Mouse (Mus musculus) right cerebral cortex, postnatal 14 days (tissue): ENCODE results near the gene Pstpip1.

ENCODE experiments used
- DNase-seq: peaks from one replicate; pipeline ENCODE4 v3.0.0; 2022

Gene Pstpip1

DNA sequence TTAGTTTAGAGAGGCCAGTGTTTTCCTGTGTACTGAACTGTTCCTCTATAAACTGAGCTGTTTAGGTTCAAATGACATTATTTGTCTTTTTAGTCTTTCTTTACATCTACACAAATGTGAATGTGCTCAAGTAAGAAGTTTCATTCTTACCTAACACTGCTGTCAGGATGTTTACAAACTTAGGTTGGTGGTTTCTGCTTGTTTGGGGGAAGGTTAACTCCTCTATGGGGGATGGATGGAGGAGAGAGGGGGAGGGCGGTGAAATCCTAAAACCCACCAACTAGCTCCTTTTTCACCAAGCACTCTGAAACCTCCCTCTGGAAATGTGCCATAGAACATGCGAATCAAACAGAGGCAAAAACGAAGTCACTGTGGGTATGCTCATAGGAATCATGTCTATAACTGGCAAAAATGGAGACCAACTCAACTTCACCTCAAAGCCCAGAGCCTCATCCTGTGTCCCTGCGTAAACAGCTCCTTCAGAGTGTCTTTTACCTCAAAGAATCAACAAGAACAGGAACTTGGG lies 62.8 kb downstream of the Pstpip1 start:
- DNase-seq = no peak

DNA sequence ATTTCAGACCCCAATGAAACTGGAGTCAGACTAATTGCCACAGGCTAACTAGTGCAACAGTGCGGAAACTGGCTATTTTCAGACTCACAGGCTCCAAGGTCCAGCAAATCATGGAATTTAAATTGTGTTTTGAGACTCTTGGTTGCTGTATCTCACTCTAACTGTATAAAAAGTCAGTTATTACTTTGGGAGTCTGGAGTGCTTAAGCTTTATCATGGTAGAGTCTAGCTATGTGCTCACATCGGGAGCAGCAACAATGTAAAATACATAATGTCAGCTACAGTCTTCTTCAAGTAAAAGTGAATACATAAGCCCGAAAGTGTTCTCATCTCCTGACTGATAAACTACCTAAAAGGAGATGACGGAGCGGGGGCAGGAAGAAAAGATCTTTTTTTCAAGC lies 64.8 kb downstream of the Pstpip1 start:
- DNase-seq = no peak

DNA sequence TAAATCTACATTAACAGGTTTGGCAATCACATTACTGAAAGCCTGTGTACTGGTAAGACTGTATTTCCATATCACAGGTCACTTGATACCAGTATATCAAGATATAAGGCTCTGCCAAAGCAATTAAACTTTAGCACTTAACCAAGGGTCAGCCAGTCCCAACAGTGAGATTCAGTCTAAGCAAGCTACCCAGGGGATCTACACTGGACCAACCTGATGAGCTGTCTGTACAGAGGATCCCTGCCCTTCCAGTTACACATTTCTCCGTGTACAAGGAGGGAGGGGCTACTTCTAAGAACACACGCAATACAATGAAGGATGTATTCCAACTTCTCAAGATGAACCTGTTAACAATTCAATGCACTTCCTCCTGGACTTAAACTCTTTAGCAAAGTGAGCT lies 68.3 kb downstream of the Pstpip1 start:
- DNase-seq = no peak

DNA sequence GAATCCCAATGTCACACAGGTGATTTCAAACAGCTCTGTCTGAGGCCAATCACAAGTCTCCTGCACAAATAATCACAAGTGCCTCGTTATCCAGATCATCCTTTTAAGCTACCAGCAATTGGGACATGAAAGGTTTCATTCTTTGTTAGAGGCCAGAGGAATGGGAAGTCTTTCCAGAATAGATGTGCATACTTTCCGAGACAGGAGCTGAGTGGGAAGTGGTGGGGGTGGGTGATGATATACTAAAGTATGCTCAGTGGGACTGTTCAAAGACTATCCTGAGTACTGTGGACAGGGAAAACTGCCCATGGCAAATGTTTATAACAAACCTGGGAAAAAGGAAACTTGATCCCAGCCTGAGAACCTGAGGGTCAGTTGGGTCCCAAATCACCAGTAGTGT lies 69.7 kb downstream of the Pstpip1 start:
- no peak for DNase-seq

DNA sequence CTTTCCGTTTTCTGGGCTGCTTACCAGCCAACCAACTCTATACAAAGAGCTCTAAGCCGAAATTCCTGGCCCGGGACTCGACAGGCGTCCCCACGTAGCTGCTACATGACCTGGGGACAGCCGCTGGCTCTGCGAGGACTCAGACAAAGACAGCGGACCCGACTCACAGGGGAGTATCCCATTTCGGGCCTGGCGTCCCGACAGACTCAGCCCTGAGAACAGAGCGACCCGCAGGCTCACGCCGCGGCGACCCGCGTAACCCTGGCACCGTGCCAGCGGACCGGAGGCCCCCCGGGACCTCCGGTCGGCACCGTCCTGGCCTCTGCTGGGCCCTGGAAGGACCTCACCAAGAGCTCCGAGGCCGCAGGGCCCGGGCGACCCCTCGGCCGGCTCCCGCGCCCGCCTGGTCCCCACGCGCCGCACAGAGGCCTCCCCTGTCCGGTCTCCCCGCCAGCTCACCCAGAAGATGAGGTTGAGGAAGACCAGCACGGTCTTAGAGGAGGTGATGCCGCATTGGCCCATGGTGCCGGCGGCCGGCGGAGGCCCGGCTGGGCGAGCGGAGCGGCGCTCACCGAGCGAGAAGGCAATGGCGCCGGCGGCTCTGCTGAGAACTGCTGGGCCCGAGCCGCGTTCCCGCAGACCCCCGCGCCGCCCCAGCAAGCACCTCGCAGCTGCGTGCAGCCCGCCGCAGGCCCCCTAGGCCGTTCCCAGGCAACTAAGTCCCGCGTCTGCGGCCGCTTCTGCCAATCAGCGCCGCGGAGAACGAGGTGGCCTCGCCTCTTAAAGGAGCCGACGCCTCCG lies 70.8 kb downstream of the Pstpip1 start:
- DNase-seq = peak; percentile 94

DNA sequence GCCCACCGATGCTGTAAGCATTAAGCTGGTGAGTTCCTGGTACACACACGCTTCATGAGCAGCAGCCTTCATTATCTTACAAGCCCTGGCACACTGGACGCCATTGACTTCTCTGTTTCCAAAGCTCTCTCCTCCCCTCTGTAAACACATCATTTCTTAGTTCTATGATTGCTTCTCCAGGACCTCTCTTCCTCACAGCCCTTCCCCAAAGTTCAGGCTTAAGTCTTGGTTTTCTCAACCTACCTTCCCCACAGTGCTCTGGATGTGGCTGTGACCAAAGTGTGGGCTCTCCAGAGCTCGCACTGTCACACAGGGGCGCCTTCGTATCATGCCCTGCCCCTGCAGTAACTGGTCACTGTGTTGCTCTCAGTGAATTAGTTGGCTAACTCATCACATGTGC lies 75.6 kb downstream of the Pstpip1 start, which contains the start of gene Tspan3:
Tspan3 (minus strand) TSS at position 101 of the 400 bp plus-strand sequence.
- no peak for DNase-seq

DNA sequence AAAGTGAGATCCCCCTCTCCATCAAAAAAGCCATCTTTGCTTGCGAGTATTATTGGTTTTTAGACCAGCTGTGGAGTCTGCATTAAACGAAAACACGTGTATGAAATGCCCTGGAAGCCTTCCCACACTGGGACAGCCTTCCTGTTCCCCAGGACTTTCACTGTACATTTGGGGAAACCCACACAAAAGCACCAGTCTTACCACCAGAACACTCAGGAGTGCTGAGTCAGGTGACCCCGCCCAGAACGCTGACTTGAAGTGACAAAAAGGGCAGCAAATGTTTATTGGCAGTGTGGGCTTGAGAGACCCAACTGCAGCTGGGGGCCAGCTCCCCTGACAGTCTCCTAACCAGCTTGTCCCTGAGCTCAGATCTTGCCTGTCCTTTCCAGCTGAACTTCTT lies 76.4 kb downstream of the Pstpip1 start:
- DNase-seq = no peak

DNA sequence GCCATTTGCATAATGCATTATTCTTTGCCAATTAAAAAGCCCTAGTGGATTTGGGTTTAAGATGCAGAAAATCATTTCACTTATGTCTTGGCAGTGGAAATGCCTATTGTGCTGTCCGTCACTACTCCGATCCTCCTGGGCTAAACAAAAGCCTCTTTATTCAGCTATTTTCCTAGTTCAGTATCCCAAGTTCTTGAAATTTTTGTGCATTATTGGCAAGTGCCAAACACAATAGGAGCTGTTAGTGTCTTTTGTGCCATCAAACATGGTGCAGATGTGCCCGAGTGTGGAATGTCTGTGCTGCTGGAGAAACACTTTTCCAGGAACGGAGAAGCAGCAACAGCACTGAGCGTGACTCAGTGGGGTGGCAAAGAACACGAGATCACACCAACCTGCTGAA lies 77.9 kb downstream of the Pstpip1 start:
- DNase-seq = no peak

DNA sequence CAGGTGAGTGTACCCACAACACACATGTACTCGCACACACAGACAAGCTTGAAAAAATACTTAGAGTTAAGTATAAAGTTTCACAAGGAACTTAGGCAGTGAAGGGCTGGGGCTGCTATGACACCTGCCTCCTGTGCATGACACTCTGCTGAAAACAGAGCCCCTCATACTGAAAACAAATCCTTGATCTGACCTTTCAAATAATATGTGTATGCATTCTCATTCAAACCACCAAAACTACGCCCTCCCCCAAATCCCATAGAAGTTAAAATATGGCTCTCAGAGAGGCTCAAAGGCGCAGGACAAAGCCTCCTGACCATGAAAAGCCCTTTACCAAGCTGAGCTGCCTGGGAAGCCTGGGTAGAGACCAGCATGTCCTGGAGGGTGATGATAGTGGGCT lies 85.6 kb downstream of the Pstpip1 start:
- no peak for DNase-seq

DNA sequence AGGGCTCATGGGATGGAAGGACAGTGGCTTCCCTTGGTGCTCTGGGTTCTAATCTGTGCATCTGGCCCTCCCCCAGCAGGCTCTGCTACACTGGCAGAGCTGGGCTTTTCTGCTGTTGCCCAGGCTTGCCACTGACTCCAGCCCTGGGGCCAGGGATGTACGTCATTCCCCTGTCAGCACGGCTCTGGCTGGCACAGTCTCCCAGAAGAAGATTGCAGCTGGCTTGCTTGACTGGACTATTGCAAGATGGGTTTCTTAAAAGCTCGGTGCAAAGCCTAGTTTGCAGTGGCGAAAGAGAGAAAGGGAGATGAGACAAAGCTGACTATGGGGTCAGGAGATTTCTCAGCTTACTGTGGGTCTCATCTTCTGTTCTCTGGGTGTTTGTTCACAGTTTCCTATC lies 87.6 kb downstream of the Pstpip1 start:
- DNase-seq = no peak
